In the genomic region with DNA sequence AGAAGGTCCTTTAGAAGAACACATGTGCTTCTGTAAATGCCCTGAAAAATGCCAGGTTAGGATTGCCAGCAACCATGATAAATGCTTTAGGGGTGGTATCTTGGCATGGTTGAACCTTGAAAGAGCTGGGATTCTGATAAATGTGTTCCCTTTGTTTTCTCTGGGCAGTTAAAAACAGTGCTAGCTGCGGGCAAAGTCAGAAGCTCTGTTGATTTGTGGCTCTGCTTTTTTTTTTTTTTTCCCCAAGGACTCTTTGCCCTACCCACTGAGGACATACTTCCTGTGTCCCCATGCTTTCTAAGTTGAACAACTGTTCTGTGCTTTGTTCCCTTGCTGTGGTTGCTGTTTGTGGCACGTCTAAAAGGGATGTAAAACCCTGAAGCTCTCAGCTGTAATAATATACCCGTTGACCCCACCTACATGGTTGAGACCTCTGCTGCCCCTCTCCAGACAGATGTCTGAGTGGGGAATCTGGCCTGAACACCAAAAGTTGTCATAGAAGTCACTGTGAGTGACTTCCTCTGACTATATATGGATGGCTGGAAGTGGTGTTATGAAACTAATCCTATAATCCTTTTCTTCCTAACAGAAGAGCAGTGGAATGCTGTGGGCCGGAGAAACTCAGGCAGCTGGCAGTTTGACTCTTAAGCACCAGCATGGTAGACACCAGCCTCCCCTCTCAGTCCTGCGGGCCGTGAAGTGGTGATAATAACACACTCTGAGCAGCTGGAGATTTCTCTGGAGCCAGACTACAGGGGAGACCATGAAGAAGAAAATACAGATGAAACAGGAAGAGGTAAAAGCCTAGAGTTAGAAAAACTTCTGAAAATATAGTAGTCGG, we compare ENCODE assay signal across 15 mouse cellular contexts.
DNase-seq lines count a peak whose midpoint lies in the region; ATAC-seq lines count a peak whose summit lies in the region.
"Had no signal": no experiment of that assay in that cellular context is flagged by ENCODE, and none has a peak within 500 bp of the region (broad histone marks: within the 10 kb centered on the region; RNA-seq: fewer than 3 reads in every experiment).

No protein-coding gene starts in this region.

- no peak overlapping the region for H3K4me2 ChIP-seq in heart, embryonic 12.5 days
- no peak overlapping the region for H3K4me2 ChIP-seq in neural tube, embryonic 15.5 days
- no peak overlapping the region for H3K4me2 ChIP-seq in limb, embryonic 11.5 days (ENCODE audit: low read depth, severe bottlenecking)
- H3K4me2 ChIP-seq: heart, embryonic 13.5 days; hindbrain, embryonic 15.5 days; liver, embryonic 15.5 days had no signal

- H3K27ac ChIP-seq in heart, embryonic 12.5 days (ENCODE audit: poor library complexity, severe bottlenecking) = no peak overlapping the region
- H3K27ac ChIP-seq in neural tube, embryonic 15.5 days (replicated peaks) = 0 out of 2 replicates have a peak overlapping the region, but pooled peaks have one; percentile 25
- no peak overlapping the region for H3K27ac ChIP-seq in limb, embryonic 11.5 days (replicated peaks; ENCODE audit: low read depth, low read length)
- H3K27ac ChIP-seq: heart, embryonic 13.5 days; hindbrain, embryonic 15.5 days; liver, embryonic 15.5 days had no signal

- no peaks in the 10 kb centered on the region for H3K9me3 ChIP-seq in heart, embryonic 12.5 days (replicated peaks)
- H3K9me3 ChIP-seq in neural tube, embryonic 15.5 days (replicated peaks) = no peaks in the 10 kb centered on the region
- no peaks in the 10 kb centered on the region for H3K9me3 ChIP-seq in limb, embryonic 11.5 days (ENCODE audit: control insufficient read depth, low read length)
- H3K9me3 ChIP-seq: heart, embryonic 13.5 days; hindbrain, embryonic 15.5 days; liver, embryonic 15.5 days; megakaryocyte, embryonic 14.5 days had no signal

- peaks cover 24% of the 10 kb centered on the region for H3K4me1 ChIP-seq in heart, embryonic 12.5 days (replicated peaks)
- 0 out of 2 replicates have a peak, but pooled peaks cover 3% of the 10 kb centered on the region for H3K4me1 ChIP-seq in neural tube, embryonic 15.5 days
- no peaks in the 10 kb centered on the region for H3K4me1 ChIP-seq in limb, embryonic 11.5 days (ENCODE audit: control insufficient read depth, insufficient read depth, low read length)
- H3K4me1 ChIP-seq: hindbrain, embryonic 15.5 days; liver, embryonic 15.5 days had no signal

- H3K4me3 ChIP-seq in heart, embryonic 12.5 days = no peak overlapping the region
- no peak overlapping the region for H3K4me3 ChIP-seq in neural tube, embryonic 15.5 days (replicated peaks)
- no peak overlapping the region for H3K4me3 ChIP-seq in limb, embryonic 11.5 days (ENCODE audit: low read depth, low read length)
- H3K4me3 ChIP-seq: erythroblast, embryonic 14.5 days; heart, embryonic 13.5 days; hindbrain, embryonic 15.5 days; liver, embryonic 15.5 days; megakaryocyte, embryonic 14.5 days had no signal

- no peaks in the 10 kb centered on the region for H3K27me3 ChIP-seq in heart, embryonic 12.5 days (replicated peaks)
- no peaks in the 10 kb centered on the region for H3K27me3 ChIP-seq in neural tube, embryonic 15.5 days (replicated peaks)
- H3K27me3 ChIP-seq in limb, embryonic 11.5 days (ENCODE audit: control insufficient read depth, insufficient read depth, low read length) = no peaks in the 10 kb centered on the region
- H3K27me3 ChIP-seq: heart, embryonic 13.5 days; hindbrain, embryonic 15.5 days; liver, embryonic 15.5 days had no signal

- no peak overlapping the region for H3K9ac ChIP-seq in heart, embryonic 12.5 days
- no peak overlapping the region for H3K9ac ChIP-seq in neural tube, embryonic 15.5 days (replicated peaks)
- H3K9ac ChIP-seq in limb, embryonic 11.5 days (ENCODE audit: low read length) = no peak overlapping the region
- H3K9ac ChIP-seq: heart, embryonic 13.5 days; hindbrain, embryonic 15.5 days; liver, embryonic 15.5 days had no signal

- H3K36me3 ChIP-seq in heart, embryonic 12.5 days = no peaks in the 10 kb centered on the region
- no peaks in the 10 kb centered on the region for H3K36me3 ChIP-seq in neural tube, embryonic 15.5 days
- H3K36me3 ChIP-seq in limb, embryonic 11.5 days (ENCODE audit: control insufficient read depth, insufficient read depth, low read length) = no peaks in the 10 kb centered on the region
- H3K36me3 ChIP-seq: heart, embryonic 13.5 days; hindbrain, embryonic 15.5 days; liver, embryonic 15.5 days had no signal

- WGBS in heart, embryonic 12.5 days = 55% methylated on average over 7 of the region's 7 CpGs
- WGBS in neural tube, embryonic 15.5 days = 69% methylated on average over 7 of the region's 7 CpGs
- WGBS in limb, embryonic 11.5 days = 60% methylated on average over 7 of the region's 7 CpGs

- no peak for ATAC-seq in heart, embryonic 12.5 days (ENCODE audit: insufficient number of reproducible peaks, low FRiP score)
- ATAC-seq in neural tube, embryonic 15.5 days (ENCODE audit: low FRiP score) = no peak
- ATAC-seq in limb, embryonic 11.5 days (ENCODE audit: insufficient number of reproducible peaks, low FRiP score, low TSS enrichment, low read depth) = peak; percentile 54; the same call in 1 of the 2 replicates

- DNase-seq in heart, adult 11 months = peak; percentile 89
- DNase-seq in neural tube, embryonic 10.5 days (ENCODE audit: extremely low spot score, low spot score) = no peak
- DNase-seq in limb, embryonic 11.5 days (ENCODE audit: low spot score) = no peak
- DNase-seq in yolk sac, embryonic 10.5 days (ENCODE audit: low spot score) = peak; percentile 40
- no peak for DNase-seq in frontal cortex, postnatal 25 days (ENCODE audit: low spot score in 2 of 2)
- no peak for DNase-seq in cerebellum, adult 9-10 months
- DNase-seq: cerebellum, adult 8-10 months; thymus, postnatal 25 days had no signal

Comparison
In these comparisons a context has a peak if more than half of its experiments do, and no peak if none do; other contexts are left out.
1. DNase-seq: peak in heart, adult 11 months (single experiment) and yolk sac, embryonic 10.5 days (single experiment); none in neural tube, embryonic 10.5 days (single experiment), limb, embryonic 11.5 days (single experiment), frontal cortex, postnatal 25 days (0 of 2) and cerebellum, adult 9-10 months (single experiment).